26 mouse cellular contexts compared by ENCODE assay signal in genomic region chr9:119330186-119330963, GRCm38 (mm10). TPM values are rescaled to one million over a fixed set of nuclear protein-coding genes. Genes with fewer than 3 reads are reported as not detected.
DNase-seq lines count a peak whose midpoint lies in the region; ATAC-seq and TF ChIP-seq lines count a peak whose summit lies in the region.
"Had no signal": no experiment of that assay in that cellular context is flagged by ENCODE, and none has a peak within 500 bp of the region (broad histone marks: within the 10 kb centered on the region; RNA-seq: fewer than 3 reads in every experiment).

No protein-coding gene starts in this region.

- peak; percentile 50 for TF ChIP-seq EP300 in stomach, postnatal 0 days (optimal IDR thresholded peaks at IDR 0.05)

- no peaks in the 10 kb centered on the region for H3K27me3 ChIP-seq in midbrain, embryonic 11.5 days (ENCODE audit: control insufficient read depth, insufficient read depth, low read length)
- no peaks in the 10 kb centered on the region for H3K27me3 ChIP-seq in midbrain, embryonic 16.5 days (ENCODE audit: control insufficient read depth, insufficient read depth, low read depth, low read length)
- no peaks in the 10 kb centered on the region for H3K27me3 ChIP-seq in embryonic facial prominence, embryonic 14.5 days (replicated peaks; ENCODE audit: control insufficient read depth, insufficient read depth, low read length)
- no peaks in the 10 kb centered on the region for H3K27me3 ChIP-seq in stomach, postnatal 0 days (ENCODE audit: control insufficient read depth, insufficient read depth, low read length)
- H3K27me3 ChIP-seq: CH12.LX; embryonic facial prominence, embryonic 13.5 days; hindbrain, embryonic 15.5 days; kidney, embryonic 15.5 days; limb, embryonic 15.5 days; neural tube, embryonic 13.5 days had no signal

- H3K4me1 ChIP-seq in midbrain, embryonic 11.5 days (ENCODE audit: control insufficient read depth, insufficient read depth, low read length), result no peaks in the 10 kb centered on the region
- H3K4me1 ChIP-seq in midbrain, embryonic 16.5 days (ENCODE audit: control insufficient read depth, insufficient read depth, low read length), result no peaks in the 10 kb centered on the region
- H3K4me1 ChIP-seq in embryonic facial prominence, embryonic 14.5 days (ENCODE audit: control insufficient read depth, insufficient read depth, low read length), result no peaks in the 10 kb centered on the region
- no peaks in the 10 kb centered on the region; the same call in 1 of the 2 replicates for H3K4me1 ChIP-seq in stomach, postnatal 0 days (replicated peaks; ENCODE audit: control insufficient read depth, insufficient read depth)
- H3K4me1 ChIP-seq: embryonic facial prominence, embryonic 13.5 days; hindbrain, embryonic 15.5 days; neural tube, embryonic 13.5 days had no signal

- no peak for TF ChIP-seq CTCF in stomach, postnatal 0 days (IDR thresholded peaks at IDR 0.05; ENCODE audit: low read depth)

- H3K36me3 ChIP-seq in midbrain, embryonic 11.5 days (ENCODE audit: control insufficient read depth, insufficient read depth, low read length), result no peaks in the 10 kb centered on the region
- H3K36me3 ChIP-seq in midbrain, embryonic 16.5 days (ENCODE audit: control insufficient read depth, insufficient read depth, low read length), result no peaks in the 10 kb centered on the region
- no peaks in the 10 kb centered on the region for H3K36me3 ChIP-seq in embryonic facial prominence, embryonic 14.5 days (ENCODE audit: control insufficient read depth, insufficient read depth, low read length)
- no peaks in the 10 kb centered on the region for H3K36me3 ChIP-seq in stomach, postnatal 0 days (ENCODE audit: control insufficient read depth, insufficient read depth, low read length)
- H3K36me3 ChIP-seq: embryonic facial prominence, embryonic 13.5 days; hindbrain, embryonic 15.5 days; kidney, embryonic 15.5 days; limb, embryonic 15.5 days; neural tube, embryonic 13.5 days had no signal

- H3K9me3 ChIP-seq in midbrain, embryonic 11.5 days (ENCODE audit: control insufficient read depth, low read length), result no peaks in the 10 kb centered on the region
- H3K9me3 ChIP-seq in midbrain, embryonic 16.5 days (replicated peaks; ENCODE audit: control insufficient read depth, low read length, poor library complexity, severe bottlenecking), result no peaks in the 10 kb centered on the region
- no peaks in the 10 kb centered on the region for H3K9me3 ChIP-seq in embryonic facial prominence, embryonic 14.5 days (ENCODE audit: control insufficient read depth, low read length)
- H3K9me3 ChIP-seq in stomach, postnatal 0 days (ENCODE audit: control insufficient read depth, low read length), result no peaks in the 10 kb centered on the region
- H3K9me3 ChIP-seq: embryonic facial prominence, embryonic 13.5 days; hindbrain, embryonic 15.5 days; kidney, embryonic 15.5 days; limb, embryonic 15.5 days; neural tube, embryonic 13.5 days had no signal

- peak; percentile 50 for DNase-seq in adrenal gland, adult 8-10 months
- no peak for DNase-seq in adrenal gland, adult 18-20 months (ENCODE audit: low spot score in 2 of 2)
- DNase-seq in midbrain, embryonic 11.5 days (ENCODE audit: low spot score, missing footprints), result peak; percentile 41
- DNase-seq in embryonic facial prominence, embryonic 14.5 days (ENCODE audit: low spot score), result peak; percentile 31
- peak; percentile 62 for DNase-seq in stomach, postnatal 0 days (ENCODE audit: low spot score)
- no peak for DNase-seq in thymus, postnatal 4 days
- no peak for DNase-seq in embryo, embryonic 9.5 days (ENCODE audit: extremely low spot score)
- DNase-seq: cerebellum, adult 11 months; cerebellum, postnatal 25 days; layer of hippocampus, postnatal 36 days; lung, embryonic 14.5 days; right cerebral cortex, postnatal 25 days; thymus, postnatal 36 days had no signal

- no peak for ATAC-seq in midbrain, embryonic 11.5 days (ENCODE audit: low FRiP score)
- no peak for ATAC-seq in midbrain, embryonic 16.5 days
- no peak for ATAC-seq in embryonic facial prominence, embryonic 14.5 days (ENCODE audit: low read depth)
- ATAC-seq in stomach, postnatal 0 days (ENCODE audit: low FRiP score, low TSS enrichment), result peak; percentile 91
- ATAC-seq: intestine, embryonic 16.5 days had no signal

- H3K9ac ChIP-seq in midbrain, embryonic 11.5 days (ENCODE audit: low read length), result no peak overlapping the region
- no peak overlapping the region for H3K9ac ChIP-seq in midbrain, embryonic 16.5 days (ENCODE audit: low read depth, low read length)
- H3K9ac ChIP-seq in embryonic facial prominence, embryonic 14.5 days (ENCODE audit: low read depth, low read length), result no peak overlapping the region
- H3K9ac ChIP-seq in stomach, postnatal 0 days (ENCODE audit: low read length), result no peak overlapping the region
- H3K9ac ChIP-seq: embryonic facial prominence, embryonic 13.5 days; hindbrain, embryonic 15.5 days; kidney, embryonic 15.5 days; limb, embryonic 15.5 days; lung, embryonic 14.5 days; neural tube, embryonic 13.5 days had no signal

- no peak overlapping the region for H3K4me2 ChIP-seq in midbrain, embryonic 11.5 days
- no peak overlapping the region for H3K4me2 ChIP-seq in midbrain, embryonic 16.5 days (ENCODE audit: low read length)
- H3K4me2 ChIP-seq in embryonic facial prominence, embryonic 14.5 days (ENCODE audit: low read depth, low read length), result no peak overlapping the region
- H3K4me2 ChIP-seq in stomach, postnatal 0 days (replicated peaks; ENCODE audit: low read depth), result peak overlapping the region; percentile 27; the same call in 1 of the 2 replicates
- H3K4me2 ChIP-seq: embryonic facial prominence, embryonic 13.5 days; heart, embryonic 11.5 days; hindbrain, embryonic 15.5 days; kidney, embryonic 15.5 days; limb, embryonic 15.5 days; lung, embryonic 14.5 days; neural tube, embryonic 13.5 days had no signal

- 85% methylated on average over 15 of the region's 15 CpGs for WGBS in midbrain, embryonic 11.5 days
- 89% methylated on average over 15 of the region's 15 CpGs for WGBS in midbrain, embryonic 16.5 days
- 85% methylated on average over 15 of the region's 15 CpGs for WGBS in embryonic facial prominence, embryonic 14.5 days
- WGBS in stomach, postnatal 0 days, result 71% methylated on average over 15 of the region's 15 CpGs

- H3K4me3 ChIP-seq in midbrain, embryonic 11.5 days (ENCODE audit: low read depth, low read length), result no peak overlapping the region
- H3K4me3 ChIP-seq in midbrain, embryonic 16.5 days (ENCODE audit: low read depth, low read length), result no peak overlapping the region
- H3K4me3 ChIP-seq in embryonic facial prominence, embryonic 14.5 days (ENCODE audit: low read depth, low read length), result no peak overlapping the region
- no peak overlapping the region for H3K4me3 ChIP-seq in stomach, postnatal 0 days (ENCODE audit: low read depth, low read length)
- H3K4me3 ChIP-seq: embryonic facial prominence, embryonic 13.5 days; hindbrain, embryonic 15.5 days; kidney, embryonic 15.5 days; limb, embryonic 15.5 days; neural tube, embryonic 13.5 days had no signal

- H3K27ac ChIP-seq in midbrain, embryonic 11.5 days (ENCODE audit: low read depth, low read length), result no peak overlapping the region
- H3K27ac ChIP-seq in midbrain, embryonic 16.5 days (ENCODE audit: low read length), result no peak overlapping the region
- no peak overlapping the region for H3K27ac ChIP-seq in embryonic facial prominence, embryonic 14.5 days (replicated peaks; ENCODE audit: low read depth, low read length)
- H3K27ac ChIP-seq in stomach, postnatal 0 days (replicated peaks), result peak overlapping the region; percentile 85
- H3K27ac ChIP-seq: embryonic facial prominence, embryonic 13.5 days; hindbrain, embryonic 15.5 days; kidney, embryonic 15.5 days; limb, embryonic 15.5 days; neural tube, embryonic 13.5 days had no signal

RNA-seq across cellular contexts. Expression of gene Oxsr1, which starts 8.1 kb away (rescaled TPM):
- 10 to 100 TPM; 33.7 to 40.6 (median 37.8) TPM for total RNA-seq in adrenal gland, adult 8-10 months (2022)
- 10 to 100 TPM; 30.7 to 35.3 TPM for total RNA-seq in adrenal gland, adult 18-20 months (2021)
- polyA plus RNA-seq in midbrain, embryonic 11.5 days (2014; fragmentation: Nextera tagmentation; extraction: Ambion mirVana), result 15.5 and 16.2 TPM in 2 replicates
- polyA plus RNA-seq in midbrain, embryonic 16.5 days (2015; fragmentation: Nextera tagmentation; extraction: Ambion mirVana), result 13.0 and 14.6 TPM in 2 replicates
- 13.6 and 14.5 TPM in 2 replicates for polyA plus RNA-seq in embryonic facial prominence, embryonic 14.5 days (2014; fragmentation: Nextera tagmentation; extraction: Ambion mirVana)
- 8.7 and 9.7 TPM in 2 replicates for polyA plus RNA-seq in stomach, postnatal 0 days (2015; fragmentation: Nextera tagmentation; extraction: Ambion mirVana)

RNA-seq across cellular contexts. Expression of gene Acaa1a, which starts 9.1 kb away (rescaled TPM):
- 100 to 1,000 TPM; 128 to 155 (median 138) TPM for total RNA-seq in adrenal gland, adult 8-10 months (2022)
- total RNA-seq in adrenal gland, adult 18-20 months (2021), result 100 to 1,000 TPM; 119 to 124 TPM
- polyA plus RNA-seq in midbrain, embryonic 11.5 days (2014; fragmentation: Nextera tagmentation; extraction: Ambion mirVana), result 52.7 and 61.2 TPM in 2 replicates
- polyA plus RNA-seq in midbrain, embryonic 16.5 days (2015; fragmentation: Nextera tagmentation; extraction: Ambion mirVana), result 113 and 116 TPM in 2 replicates
- 83.8 and 86.9 TPM in 2 replicates for polyA plus RNA-seq in embryonic facial prominence, embryonic 14.5 days (2014; fragmentation: Nextera tagmentation; extraction: Ambion mirVana)
- 181 and 193 TPM in 2 replicates for polyA plus RNA-seq in stomach, postnatal 0 days (2015; fragmentation: Nextera tagmentation; extraction: Ambion mirVana)

RNA-seq across cellular contexts. Expression of gene Myd88, which starts 10.8 kb away (rescaled TPM):
- 10 to 100 TPM; 28.2 to 43.0 (median 31.7) TPM for total RNA-seq in adrenal gland, adult 8-10 months (2022)
- 10 to 100 TPM; 28.0 to 30.3 TPM for total RNA-seq in adrenal gland, adult 18-20 months (2021)
- polyA plus RNA-seq in midbrain, embryonic 11.5 days (2014; fragmentation: Nextera tagmentation; extraction: Ambion mirVana), result 6.3 and 7.6 TPM in 2 replicates
- polyA plus RNA-seq in midbrain, embryonic 16.5 days (2015; fragmentation: Nextera tagmentation; extraction: Ambion mirVana), result 5.2 and 5.8 TPM in 2 replicates
- polyA plus RNA-seq in embryonic facial prominence, embryonic 14.5 days (2014; fragmentation: Nextera tagmentation; extraction: Ambion mirVana), result 22.2 and 26.4 TPM in 2 replicates
- 40.8 and 41.5 TPM in 2 replicates for polyA plus RNA-seq in stomach, postnatal 0 days (2015; fragmentation: Nextera tagmentation; extraction: Ambion mirVana)

RNA-seq across cellular contexts. Expression of gene Xylb, which starts 26.8 kb away (rescaled TPM):
- total RNA-seq in adrenal gland, adult 8-10 months (2022), result 1 to 10 TPM in 3 of 4 experiments, under 1 TPM in 1; 0.87 to 2.2 (median 1.5) TPM
- 1 to 10 TPM; 1.1 TPM for total RNA-seq in adrenal gland, adult 18-20 months (2021)
- polyA plus RNA-seq in midbrain, embryonic 11.5 days (2014; fragmentation: Nextera tagmentation; extraction: Ambion mirVana), result 5.4 and 6.5 TPM in 2 replicates
- 2.7 and 4.3 TPM in 2 replicates for polyA plus RNA-seq in midbrain, embryonic 16.5 days (2015; fragmentation: Nextera tagmentation; extraction: Ambion mirVana)
- 4.8 and 5.0 TPM in 2 replicates for polyA plus RNA-seq in embryonic facial prominence, embryonic 14.5 days (2014; fragmentation: Nextera tagmentation; extraction: Ambion mirVana)
- polyA plus RNA-seq in stomach, postnatal 0 days (2015; fragmentation: Nextera tagmentation; extraction: Ambion mirVana), result 3.2 and 5.7 TPM in 2 replicates

RNA-seq across cellular contexts. Expression of gene Slc22a14, which starts 35.0 kb away (rescaled TPM):
- not detected for total RNA-seq in adrenal gland, adult 8-10 months (2022)
- total RNA-seq in adrenal gland, adult 18-20 months (2021), result not detected
- not detected in 2 replicates for polyA plus RNA-seq in midbrain, embryonic 11.5 days (2014; fragmentation: Nextera tagmentation; extraction: Ambion mirVana)
- polyA plus RNA-seq in midbrain, embryonic 16.5 days (2015; fragmentation: Nextera tagmentation; extraction: Ambion mirVana), result 0.11 TPM in 1 of 2 replicates, not detected in the other
- polyA plus RNA-seq in embryonic facial prominence, embryonic 14.5 days (2014; fragmentation: Nextera tagmentation; extraction: Ambion mirVana), result 0.26 TPM in 1 of 2 replicates, not detected in the other
- polyA plus RNA-seq in stomach, postnatal 0 days (2015; fragmentation: Nextera tagmentation; extraction: Ambion mirVana), result not detected in 2 replicates
- total RNA-seq: CH12.LX; gastrocnemius, postnatal 4 days; layer of hippocampus, postnatal 36 days; left cerebral cortex, postnatal 25 days; megakaryocyte-erythroid progenitor cell, adult 5-6 weeks had no signal
- polyA plus RNA-seq: embryonic facial prominence, embryonic 13.5 days; forebrain, embryonic 11.5 days; heart, embryonic 11.5 days; hindbrain, embryonic 15.5 days; limb, embryonic 15.5 days; lung, embryonic 14.5 days; neural tube, embryonic 13.5 days had no signal

Comparison
In these comparisons a context has a peak if more than half of its experiments do, and no peak if none do; other contexts are left out.
1. DNase-seq: peak in adrenal gland, adult 8-10 months (single experiment), midbrain, embryonic 11.5 days (single experiment), embryonic facial prominence, embryonic 14.5 days (single experiment) and stomach, postnatal 0 days (single experiment); none in adrenal gland, adult 18-20 months (0 of 2), thymus, postnatal 4 days (single experiment) and embryo, embryonic 9.5 days (single experiment).